Mouse (Mus musculus) E14TG2a.4 (cell line): ENCODE data around the gene Plekha8.

ENCODE experiments used
- H3K27me3 ChIP-seq: 2 replicates; pipeline ENCODE4 v1.6.1; 2014; ENCODE audit warnings: low read length, control low read depth; ENCODE audit not compliant: insufficient read depth
- H3K36me3 ChIP-seq: 2 replicates; pipeline ENCODE4 v1.6.1; 2014; ENCODE audit warnings: low read length, control low read depth; ENCODE audit not compliant: insufficient read depth
- H3K4me1 ChIP-seq: replicated peaks from 2 replicates; pipeline ENCODE4 v1.6.1; 2014; ENCODE audit warnings: low read depth, low read length, control low read depth
- H3K4me3 ChIP-seq: replicated peaks from 2 replicates; pipeline ENCODE4 v1.5.1; 2014; ENCODE audit warnings: mild to moderate bottlenecking, low read length
- H3K9me3 ChIP-seq: 2 replicates; pipeline ENCODE4 v1.6.1; 2014; ENCODE audit warnings: low read length, control low read depth
- CTCF ChIP-seq: conservative IDR thresholded peaks from 2 replicates; pipeline ENCODE4 v1.5.1; 2014; ENCODE audit warnings: low read length
- NANOG ChIP-seq: IDR thresholded peaks from 2 replicates; pipeline ENCODE4 v1.6.1; 2014; ENCODE audit warnings: borderline replicate concordance, low read length, mixed read lengths
- POU5F1 ChIP-seq: IDR thresholded peaks from 2 replicates; pipeline ENCODE4 v1.6.1; 2014; ENCODE audit warnings: low read length, borderline replicate concordance

Gene Plekha8

DNA sequence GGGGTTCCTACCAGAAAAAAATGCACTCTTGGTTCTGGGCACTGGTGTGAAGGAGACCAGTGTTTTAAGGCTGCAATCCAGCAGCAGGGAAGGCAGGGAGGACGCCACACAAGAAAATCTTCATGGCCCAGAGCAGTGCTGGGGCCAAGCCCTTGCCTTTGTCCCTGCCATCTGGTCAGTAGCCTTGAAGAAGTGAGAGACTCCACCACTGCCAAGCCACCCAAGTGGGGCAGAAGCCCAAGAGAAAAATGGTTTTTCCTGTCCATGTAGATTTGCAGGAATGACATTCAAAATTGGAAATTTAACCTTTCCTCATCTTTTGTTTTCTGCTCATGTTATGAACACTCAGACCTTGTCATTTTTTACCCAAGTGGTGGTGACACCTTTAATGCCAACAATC lies 97.3 kb downstream of the Plekha8 start:
- Histone ChIP-seq H3K4me3 (no peak overlapping the region), H3K36me3 (peaks cover 27% of the 10 kb centered on the region), H3K9me3 (no peaks in the 10 kb centered on the region), H3K4me1 (peaks cover 46% of the 10 kb centered on the region), H3K27me3 (peaks cover 5% of the 10 kb centered on the region; the same call in 1 of the 2 replicates)
- no peak for TF ChIP-seq NANOG

DNA sequence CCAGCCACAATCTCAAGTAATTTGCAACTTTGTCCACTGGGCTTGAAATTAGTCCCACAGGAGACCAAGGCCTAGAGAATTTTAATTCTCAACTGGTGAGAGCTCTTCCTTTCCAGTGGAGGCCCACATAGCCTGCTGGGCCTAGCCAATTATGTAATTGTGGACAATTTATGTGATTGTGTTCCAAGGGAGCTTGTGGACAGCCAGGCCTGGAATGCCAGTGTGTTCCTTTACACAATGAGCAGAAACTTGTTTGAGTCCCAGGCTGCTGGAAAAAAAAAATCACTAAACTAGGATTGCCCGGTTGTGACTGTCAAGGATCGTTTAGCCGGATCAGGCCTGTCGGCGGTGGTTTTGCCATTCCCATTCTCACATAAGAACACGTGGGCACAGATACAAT lies 98.4 kb downstream of the Plekha8 start:
- peaks cover 43% of the 10 kb centered on the region for H3K4me1 ChIP-seq
- no peaks in the 10 kb centered on the region for H3K9me3 ChIP-seq
- TF ChIP-seq NANOG, result no peak
- no peak for TF ChIP-seq CTCF
- TF ChIP-seq POU5F1, result no peak
- peaks cover 5% of the 10 kb centered on the region; the same call in 1 of the 2 replicates for H3K27me3 ChIP-seq
- H3K36me3 ChIP-seq, result peaks cover 27% of the 10 kb centered on the region
- H3K4me3 ChIP-seq, result no peak overlapping the region
